Mouse (Mus musculus) embryonic fibroblast, embryonic 13.5 days (primary cell): Measurements from ENCODE around the gene Kpna1. TPM values are rescaled to one million over a fixed set of nuclear protein-coding genes. Genes with fewer than 3 reads are reported as not detected.
"Not testable (repeated sequence)": the region's sequence is repeated elsewhere in the genome, so short reads cannot be mapped to it uniquely, and the experiment has no call there.

Experiments
- H3K27ac ChIP-seq: 2 replicates; pipeline ENCODE4 v1.5.1; 2012; ENCODE audit warnings: low read length, control low read depth, inconsistent platforms; ENCODE audit not compliant: insufficient read depth
- H3K4me1 ChIP-seq: 2 replicates; pipeline ENCODE4 v1.6.1; 2011; ENCODE audit warnings: low read length; ENCODE audit not compliant: control insufficient read depth, insufficient read depth
- H3K4me3 ChIP-seq: 2 replicates; pipeline ENCODE4 v1.5.1; 2011; ENCODE audit warnings: mild to moderate bottlenecking, control low read depth, low read length; ENCODE audit not compliant: insufficient read depth
- CTCF ChIP-seq: IDR thresholded peaks from 2 replicates; pipeline ENCODE4 v1.5.1; 2011; ENCODE audit warnings: mild to moderate bottlenecking, control low read depth, low read length, moderate library complexity, borderline replicate concordance; ENCODE audit not compliant: insufficient read depth
- POLR2A ChIP-seq: IDR thresholded peaks from 2 replicates; pipeline ENCODE4 v1.6.1; 2011; ENCODE audit warnings: low read depth, mild to moderate bottlenecking, control low read depth, low read length, moderate library complexity
- polyA plus RNA-seq: library from polyadenylated mRNA; stranded (reverse); fragments of >200 nt; gene quantifications from 2 replicates; pipeline ENCODE4 v1.2.4, GENCODE M21; 2011; ENCODE audit warnings: low read depth; ENCODE audit not compliant: missing spikeins, insufficient read length

The Kpna1 gene
- polyA plus RNA-seq, 1 experiment: 83.9 TPM

DNA sequence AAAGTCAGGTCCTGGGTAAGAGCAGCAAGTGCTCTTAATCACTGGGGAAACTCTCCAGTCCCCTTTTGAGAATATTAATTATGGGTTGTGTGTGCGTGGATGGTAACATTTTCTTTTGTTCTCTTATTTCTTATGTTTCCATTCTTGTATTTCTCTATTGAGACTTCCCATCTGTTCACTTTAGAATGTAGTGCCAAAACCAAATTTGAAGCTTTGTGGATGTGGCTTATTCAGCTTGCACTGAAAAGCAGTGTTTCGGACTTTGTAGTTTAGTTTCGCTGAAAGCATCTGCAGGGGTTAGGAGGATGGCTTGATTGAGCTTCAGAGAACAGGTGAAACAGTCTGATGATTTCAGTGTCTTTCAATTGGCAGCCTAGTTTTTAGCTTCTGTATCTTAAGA, 14.8 kb downstream of the Kpna1 start:
- TF ChIP-seq CTCF: no peak
- no peak for TF ChIP-seq POLR2A
- Histone ChIP-seq H3K4me3 (no peak overlapping the region), H3K27ac (no peak overlapping the region), H3K4me1 (no peaks in the 10 kb centered on the region)

DNA sequence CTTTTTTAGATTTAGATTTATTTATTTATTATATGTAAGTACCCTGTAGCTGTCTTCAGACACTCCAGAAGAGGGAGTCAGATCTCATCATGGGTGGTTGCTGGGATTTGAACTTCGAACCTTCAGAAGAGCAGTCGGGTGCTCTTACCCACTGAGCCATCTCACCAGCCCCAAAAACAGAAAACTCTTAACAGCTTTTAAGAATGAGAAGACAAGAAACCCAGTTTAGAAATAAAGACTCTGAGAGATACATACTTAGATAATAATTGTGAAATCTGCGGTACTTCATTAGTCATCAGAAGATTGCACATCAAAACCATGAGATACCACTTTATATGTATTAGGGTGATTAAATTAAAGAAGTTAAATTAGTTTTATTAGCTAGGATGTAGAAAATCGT, 20.3 kb downstream of the Kpna1 start:
- H3K4me3 ChIP-seq, H3K4me1 ChIP-seq, H3K27ac ChIP-seq: not testable (repeated sequence)

DNA sequence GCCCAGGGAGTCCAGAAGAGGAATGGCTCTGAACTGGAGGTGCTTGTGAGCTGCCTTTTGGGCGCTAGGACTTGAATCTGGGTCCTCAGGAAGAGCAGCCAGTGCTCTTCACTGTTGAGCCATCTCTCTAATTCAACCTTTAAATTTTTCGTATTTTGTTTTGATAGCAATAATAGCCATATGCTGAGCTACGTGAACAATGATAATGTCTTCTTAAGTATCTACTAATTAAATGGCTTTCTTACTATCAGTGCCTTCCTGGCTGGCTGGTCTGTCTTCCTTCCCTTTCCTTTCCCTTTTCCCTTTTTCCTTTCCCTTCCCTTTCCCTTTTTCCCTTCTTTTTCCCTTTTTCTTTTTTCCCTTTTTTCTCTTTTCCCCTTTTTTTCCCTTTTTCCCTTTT, 29.8 kb downstream of the Kpna1 start:
- Histone ChIP-seq H3K4me3 (no peak overlapping the region), H3K27ac (no peak overlapping the region), H3K4me1 (no peaks in the 10 kb centered on the region)
- TF ChIP-seq POLR2A (no peak), CTCF (no peak)

DNA sequence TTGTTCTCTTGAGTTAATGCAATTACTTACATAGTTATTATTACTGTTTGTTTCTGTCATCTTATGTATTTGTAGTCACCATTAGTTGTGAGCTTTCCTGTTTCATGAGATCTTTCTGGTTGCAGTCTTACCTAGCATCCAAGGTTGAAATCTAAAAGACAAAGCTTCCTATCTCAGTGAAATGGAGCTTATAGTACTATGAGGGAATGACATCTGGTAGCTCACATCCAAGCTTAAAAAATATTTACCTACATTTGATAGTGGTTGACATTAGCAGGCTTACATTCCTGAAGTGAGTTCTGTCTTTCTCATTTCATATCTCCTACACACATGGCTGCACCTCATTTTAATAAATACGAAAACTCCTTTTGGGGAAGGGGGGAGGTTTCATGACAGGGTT, 37.8 kb downstream of the Kpna1 start:
- TF ChIP-seq POLR2A: no peak
- no peak for TF ChIP-seq CTCF
- Histone ChIP-seq H3K27ac (no peak overlapping the region), H3K4me1 (no peaks in the 10 kb centered on the region), H3K4me3 (no peak overlapping the region)

DNA sequence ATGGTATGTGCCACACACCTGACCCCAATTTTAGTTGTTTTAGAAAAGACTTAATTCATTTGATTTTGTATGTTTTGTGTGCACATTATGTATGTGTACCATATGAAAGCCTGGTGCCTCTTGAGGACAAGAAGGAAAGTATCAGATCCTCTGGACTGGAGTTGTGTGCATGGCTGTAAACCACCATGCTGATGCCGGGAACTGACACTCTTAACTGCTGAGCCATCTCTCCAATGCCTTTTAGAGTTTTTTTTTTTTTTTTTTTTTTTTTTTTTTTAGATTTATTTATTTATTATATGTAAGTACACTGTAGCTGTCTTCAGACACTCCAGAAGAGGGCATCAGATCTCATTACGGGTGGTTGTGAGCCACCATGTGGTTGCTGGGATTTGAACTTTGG, 49.6 kb downstream of the Kpna1 start:
- H3K4me3 ChIP-seq, H3K4me1 ChIP-seq, H3K27ac ChIP-seq: not testable (repeated sequence)

DNA sequence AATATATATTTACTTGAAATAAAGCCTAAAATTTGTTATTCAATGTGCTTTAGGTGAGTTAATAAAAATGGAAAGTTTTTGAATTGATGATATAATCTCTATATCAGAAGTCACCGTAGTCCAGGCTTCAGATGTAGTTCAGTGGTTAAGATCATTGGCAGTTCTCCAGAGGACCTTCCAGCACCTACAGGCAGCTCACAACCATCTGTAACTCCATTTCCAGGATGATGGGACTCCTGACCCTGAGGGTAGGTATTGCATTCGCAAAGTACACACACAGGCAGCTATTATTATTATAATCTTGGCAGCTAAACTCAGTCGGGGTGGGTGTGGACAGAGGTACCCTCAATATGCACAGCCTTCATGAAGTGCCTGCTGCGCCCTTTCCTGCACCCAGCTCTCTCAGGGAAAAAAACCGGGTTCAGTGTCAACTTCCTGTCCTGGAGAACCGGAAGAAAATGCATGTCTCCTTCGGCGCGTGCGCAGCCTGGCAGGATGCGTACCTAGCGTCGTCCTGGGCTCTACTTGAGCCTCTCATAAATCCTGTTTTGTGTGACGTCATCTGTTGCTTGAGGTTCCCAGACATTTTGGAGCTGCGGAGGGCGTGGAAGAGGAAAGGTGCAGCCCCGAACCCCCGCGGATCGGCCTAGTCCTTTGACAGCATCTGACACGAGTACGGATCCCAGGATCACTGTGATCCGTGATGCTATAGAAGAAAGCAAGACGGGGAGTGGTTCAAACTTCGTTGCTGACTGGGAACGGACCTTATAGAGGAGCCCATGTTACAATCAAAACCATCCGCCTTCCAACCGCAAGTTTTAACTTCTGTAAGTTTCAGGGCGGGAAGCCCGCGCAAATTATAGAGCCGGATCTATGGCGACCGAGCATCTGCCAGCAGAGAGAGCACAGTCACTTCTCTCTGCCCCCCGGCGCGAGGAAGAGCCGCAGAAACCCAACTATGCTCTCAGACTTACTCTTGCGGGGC, 62.4 kb downstream of the Kpna1 start, which contains the start of gene Wdr5b:
Gene Wdr5b (plus strand): TSS at position 551 of the 985 bp plus-strand sequence.
- Histone ChIP-seq H3K4me1 (0 out of 2 replicates have a peak, but pooled peaks cover 2% of the 10 kb centered on the region), H3K27ac (peak within 1 kb of the TSS; percentile 59), H3K4me3 (peak within 1 kb of the TSS; percentile 60)
- TF ChIP-seq CTCF (no peak), POLR2A (peak; percentile 59)

DNA sequence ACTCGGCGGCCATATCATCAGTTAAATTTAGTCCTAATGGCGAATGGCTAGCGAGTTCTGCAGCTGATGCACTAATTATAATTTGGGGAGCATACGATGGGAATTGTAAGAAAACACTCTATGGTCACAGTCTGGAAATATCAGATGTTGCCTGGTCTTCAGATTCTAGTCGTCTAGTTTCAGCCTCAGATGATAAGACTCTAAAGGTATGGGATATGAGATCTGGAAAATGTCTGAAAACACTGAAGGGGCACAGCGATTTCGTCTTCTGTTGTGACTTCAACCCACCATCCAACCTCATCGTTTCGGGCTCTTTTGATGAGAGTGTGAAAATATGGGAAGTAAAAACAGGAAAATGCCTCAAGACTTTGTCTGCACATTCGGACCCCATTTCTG, 63.1 kb downstream of the Kpna1 start:
- Histone ChIP-seq H3K4me3 (peak overlapping the region; percentile 60), H3K4me1 (0 out of 2 replicates have a peak, but pooled peaks cover 2% of the 10 kb centered on the region), H3K27ac (peak overlapping the region; percentile 59)
- TF ChIP-seq CTCF: no peak
- TF ChIP-seq POLR2A: no peak; the same call in 1 of the 2 replicates

DNA sequence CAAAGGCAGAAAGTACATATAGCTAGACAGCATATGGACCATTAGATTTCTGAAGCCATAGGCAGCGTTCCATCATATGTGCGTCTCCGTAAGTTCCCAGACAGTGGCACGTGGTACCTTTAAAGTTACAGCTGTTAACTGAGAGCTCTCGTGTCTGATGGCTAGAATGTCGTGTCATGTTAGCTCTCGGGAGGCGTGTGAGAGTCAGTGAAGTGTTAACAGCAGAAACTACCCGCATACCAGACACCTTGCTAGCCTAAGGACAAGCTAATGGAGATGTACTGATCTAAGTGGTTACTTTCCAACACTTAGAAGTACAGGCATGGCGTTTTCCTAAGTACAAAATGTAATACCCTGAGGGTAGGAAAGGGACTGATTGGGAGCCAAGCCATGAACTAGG, 64.5 kb downstream of the Kpna1 start:
- H3K4me1 ChIP-seq: 0 out of 2 replicates have a peak, but pooled peaks cover 2% of the 10 kb centered on the region

DNA sequence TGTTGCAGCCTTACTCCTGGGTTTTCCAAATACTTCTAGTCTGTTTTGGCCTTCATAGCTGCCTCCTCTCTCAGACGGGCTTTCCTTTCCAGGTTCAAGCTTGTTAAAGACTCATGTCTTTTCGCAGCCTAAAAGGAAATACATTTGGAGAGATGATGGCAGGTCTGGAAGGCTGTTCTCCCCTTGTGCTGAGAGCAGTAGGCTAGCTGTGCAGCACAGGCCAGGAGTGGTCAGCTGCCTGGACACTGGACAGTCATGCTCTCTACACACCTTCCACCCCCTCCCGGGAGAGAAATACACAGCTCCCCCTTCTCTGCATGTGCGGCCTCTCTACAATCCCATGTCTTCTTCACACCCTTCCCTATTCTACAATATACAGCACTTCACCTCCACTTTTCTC, 65.4 kb downstream of the Kpna1 start:
- 0 out of 2 replicates have a peak, but pooled peaks cover 2% of the 10 kb centered on the region for H3K4me1 ChIP-seq
- TF ChIP-seq POLR2A (no peak), CTCF (no peak)
- no peak overlapping the region for H3K4me3 ChIP-seq
- H3K27ac ChIP-seq: no peak overlapping the region

More for the DNA sequence above, 64.5 kb downstream of the Kpna1 start:
- Histone ChIP-seq H3K27ac (no peak overlapping the region), H3K4me3 (no peak overlapping the region)
- TF ChIP-seq CTCF (no peak), POLR2A (no peak; the same call in 1 of the 2 replicates)

DNA sequence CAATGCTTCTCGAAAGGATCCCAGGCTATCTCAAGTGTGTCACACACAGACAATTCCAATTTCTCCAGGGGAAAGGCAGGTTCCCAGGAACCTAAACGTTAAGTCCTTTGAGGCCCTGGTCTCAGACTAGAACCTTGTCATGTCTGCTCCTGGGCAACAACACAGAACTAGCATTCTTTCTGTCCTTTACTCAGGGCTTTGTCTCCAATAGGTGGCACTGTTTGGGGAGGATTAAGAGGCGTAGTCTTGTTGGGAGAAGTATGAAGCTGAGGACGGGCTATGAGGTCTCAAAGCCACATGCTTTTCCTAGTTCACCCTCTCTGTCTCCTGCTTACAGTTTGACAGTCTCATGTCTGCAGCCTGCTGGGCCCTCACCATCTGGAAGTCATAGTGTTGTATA, 69.0 kb downstream of the Kpna1 start:
- TF ChIP-seq CTCF (no peak), POLR2A (no peak)
- Histone ChIP-seq H3K4me1 (no peaks in the 10 kb centered on the region), H3K27ac (no peak overlapping the region), H3K4me3 (no peak overlapping the region)
